Mouse (Mus musculus): ENCODE results near the gene Lrrc8c. TPM values are rescaled to one million over a fixed set of nuclear protein-coding genes. Genes with fewer than 3 reads are reported as not detected.
A peak's percentile ranks its signal among the peaks of the same experiment; 100 is the strongest.

Lrrc8c gene
- polyA plus RNA-seq, 1 experiment from 2014 or later = 13.0 TPM

DNA sequence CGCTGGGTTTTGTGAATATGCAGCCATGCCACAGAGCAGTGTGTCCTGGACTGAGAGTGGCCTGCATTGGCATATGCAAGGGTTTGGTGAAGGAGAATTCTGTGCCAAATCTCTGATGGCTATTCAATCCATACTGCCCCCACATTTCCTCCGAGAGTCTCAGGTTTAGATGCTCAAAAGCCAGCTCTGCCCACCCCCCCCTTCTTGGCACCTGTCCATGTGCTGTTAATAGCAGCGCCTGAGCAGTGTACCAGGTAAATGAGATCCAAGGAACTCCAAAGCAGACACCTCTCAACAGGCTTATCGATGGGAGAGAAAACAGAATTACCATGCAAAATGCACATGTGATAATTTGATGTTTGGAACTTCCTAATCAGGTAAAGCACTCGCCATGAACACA, 29.0 kb upstream of the Lrrc8c start:
- ATAC-seq (ENCODE audit: low FRiP score, low TSS enrichment) (no peak), DNase-seq (no peak)
- H3K27ac ChIP-seq (replicated peaks; ENCODE audit: low read depth, low read length) = no peak overlapping the region
- 92% methylated on average over 5 of the region's 5 CpGs for WGBS
- H3K27me3 ChIP-seq (ENCODE audit: control insufficient read depth, insufficient read depth, low read length) = no peaks in the 10 kb centered on the region
- H3K36me3 ChIP-seq (ENCODE audit: control insufficient read depth, insufficient read depth, low read length) = 0 out of 2 replicates have a peak, but pooled peaks cover 9% of the 10 kb centered on the region
- no peaks in the 10 kb centered on the region for H3K9me3 ChIP-seq (ENCODE audit: control insufficient read depth, low read length)
- no peak overlapping the region for H3K9ac ChIP-seq (replicated peaks; ENCODE audit: low read length)
- H3K4me3 ChIP-seq (replicated peaks; ENCODE audit: low read depth, low read length) = no peak overlapping the region
- H3K4me2 ChIP-seq (ENCODE audit: low read length) = no peak overlapping the region
- H3K4me1 ChIP-seq (ENCODE audit: control insufficient read depth, insufficient read depth, low read length) = peaks cover 18% of the 10 kb centered on the region

GRCm38 (mm10) chr5:105491389-105491788, 27.8 kb upstream of the Lrrc8c start:
- Histone ChIP-seq H3K4me3 (replicated peaks; ENCODE audit: low read depth, low read length) (no peak overlapping the region), H3K36me3 (ENCODE audit: control insufficient read depth, insufficient read depth, low read length) (0 out of 2 replicates have a peak, but pooled peaks cover 4% of the 10 kb centered on the region), H3K4me1 (ENCODE audit: control insufficient read depth, insufficient read depth, low read length) (peaks cover 30% of the 10 kb centered on the region), H3K27ac (replicated peaks; ENCODE audit: low read depth, low read length) (no peak overlapping the region), H3K9me3 (ENCODE audit: control insufficient read depth, low read length) (no peaks in the 10 kb centered on the region), H3K4me2 (ENCODE audit: low read length) (no peak overlapping the region), H3K9ac (replicated peaks; ENCODE audit: low read length) (no peak overlapping the region), H3K27me3 (ENCODE audit: control insufficient read depth, insufficient read depth, low read length) (no peaks in the 10 kb centered on the region)
- 50% methylated on average over 4 of the region's 4 CpGs for WGBS
- peak; percentile 49; the same call in 1 of the 2 replicates for ATAC-seq (ENCODE audit: low FRiP score, low TSS enrichment)
- DNase-seq = peak; percentile 74

- ATAC-seq (ENCODE audit: low FRiP score, low TSS enrichment) = peak; percentile 49; the same call in 1 of the 2 replicates
- Histone ChIP-seq H3K4me2 (ENCODE audit: low read length) (no peak overlapping the region), H3K27ac (replicated peaks; ENCODE audit: low read depth, low read length) (no peak overlapping the region), H3K9ac (replicated peaks; ENCODE audit: low read length) (no peak overlapping the region; the same call in 1 of the 2 replicates), H3K27me3 (ENCODE audit: control insufficient read depth, insufficient read depth, low read length) (no peaks in the 10 kb centered on the region), H3K4me3 (replicated peaks; ENCODE audit: low read depth, low read length) (no peak overlapping the region), H3K4me1 (ENCODE audit: control insufficient read depth, insufficient read depth, low read length) (peaks cover 32% of the 10 kb centered on the region), H3K36me3 (ENCODE audit: control insufficient read depth, insufficient read depth, low read length) (no peaks in the 10 kb centered on the region), H3K9me3 (ENCODE audit: control insufficient read depth, low read length) (no peaks in the 10 kb centered on the region)
- 4% methylated on average over 10 of the region's 10 CpGs for WGBS
- DNase-seq = peak; percentile 83
Observed at GRCm38 (mm10) chr5:105492367-105493246, 26.6 kb upstream of the Lrrc8c start.

DNA sequence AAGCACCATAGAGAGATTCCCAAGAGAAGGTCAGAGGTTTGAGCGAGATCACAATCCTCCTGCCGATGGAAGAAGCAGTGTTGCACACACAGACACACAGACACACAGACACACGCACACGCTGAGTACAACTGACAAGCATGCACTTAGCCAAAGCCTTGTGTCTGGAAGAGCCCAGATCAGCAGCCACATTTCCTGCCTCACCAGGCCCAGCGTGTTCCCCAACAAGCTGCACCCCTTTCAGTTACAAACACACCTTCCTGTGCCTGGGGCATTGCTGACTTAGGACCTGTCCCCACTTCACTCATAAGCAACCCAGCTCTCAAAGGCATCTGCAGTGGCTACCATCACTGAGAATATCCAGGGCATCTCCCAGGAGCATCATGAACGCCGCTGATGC, 25.8 kb upstream of the Lrrc8c start:
- H3K36me3 ChIP-seq (ENCODE audit: control insufficient read depth, insufficient read depth, low read length) = no peaks in the 10 kb centered on the region
- H3K9me3 ChIP-seq (ENCODE audit: control insufficient read depth, low read length) = no peaks in the 10 kb centered on the region
- no peak overlapping the region for H3K9ac ChIP-seq (replicated peaks; ENCODE audit: low read length)
- H3K4me2 ChIP-seq (ENCODE audit: low read length) = no peak overlapping the region
- ATAC-seq (ENCODE audit: low FRiP score, low TSS enrichment) (no peak), DNase-seq (no peak)
- no peaks in the 10 kb centered on the region for H3K27me3 ChIP-seq (ENCODE audit: control insufficient read depth, insufficient read depth, low read length)
- no peak overlapping the region for H3K4me3 ChIP-seq (replicated peaks; ENCODE audit: low read depth, low read length)
- no peak overlapping the region for H3K27ac ChIP-seq (replicated peaks; ENCODE audit: low read depth, low read length)
- WGBS = 57% methylated on average over 7 of the region's 7 CpGs
- H3K4me1 ChIP-seq (ENCODE audit: control insufficient read depth, insufficient read depth, low read length) = peaks cover 32% of the 10 kb centered on the region

DNA sequence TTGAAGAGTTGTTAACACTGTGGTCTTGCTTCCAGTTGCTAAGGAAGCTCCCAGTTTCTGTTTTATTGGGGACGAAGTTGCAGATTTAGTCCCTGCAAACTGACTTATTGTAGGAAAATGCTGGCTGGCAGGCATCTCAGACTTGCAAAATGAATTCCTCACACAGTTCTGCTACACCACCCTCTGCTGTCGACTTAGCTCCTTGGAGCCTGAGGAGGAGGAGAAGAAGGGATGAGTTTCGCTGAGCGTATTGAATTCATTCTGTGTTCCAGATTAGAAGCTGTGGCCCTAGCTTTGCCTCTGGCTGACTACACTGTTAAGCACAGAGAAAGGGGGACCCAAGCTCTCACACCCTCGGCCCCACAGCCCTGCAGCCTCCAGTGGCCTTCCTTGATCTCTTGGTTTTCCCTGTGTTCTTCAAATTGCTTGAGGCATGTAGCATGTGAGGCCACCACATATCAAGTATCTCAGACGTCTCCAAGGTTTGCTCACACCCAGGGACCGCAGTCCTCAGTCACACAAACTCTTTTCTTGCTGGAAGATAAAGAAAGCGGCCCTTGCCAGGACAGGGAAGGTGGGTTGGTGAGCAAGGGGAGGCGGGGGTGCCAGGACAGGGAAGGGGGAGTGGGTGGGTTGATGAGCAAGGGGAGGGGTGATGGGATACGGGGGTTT, 24.8 kb upstream of the Lrrc8c start:
- H3K9ac ChIP-seq (replicated peaks; ENCODE audit: low read length) = no peak overlapping the region
- H3K4me2 ChIP-seq (ENCODE audit: low read length) = peak overlapping the region; percentile 45
- no peak overlapping the region for H3K27ac ChIP-seq (replicated peaks; ENCODE audit: low read depth, low read length)
- ATAC-seq (ENCODE audit: low FRiP score, low TSS enrichment) = no peak
- WGBS = 14% methylated on average over 10 of the region's 10 CpGs
- no peaks in the 10 kb centered on the region for H3K27me3 ChIP-seq (ENCODE audit: control insufficient read depth, insufficient read depth, low read length)
- H3K9me3 ChIP-seq (ENCODE audit: control insufficient read depth, low read length) = no peaks in the 10 kb centered on the region
- H3K4me3 ChIP-seq (replicated peaks; ENCODE audit: low read depth, low read length) = no peak overlapping the region
- H3K36me3 ChIP-seq (ENCODE audit: control insufficient read depth, insufficient read depth, low read length) = no peaks in the 10 kb centered on the region
- peak; percentile 37 for DNase-seq
- peaks cover 32% of the 10 kb centered on the region for H3K4me1 ChIP-seq (ENCODE audit: control insufficient read depth, insufficient read depth, low read length)

- ATAC-seq (ENCODE audit: low FRiP score, low TSS enrichment) (peak; percentile 72), DNase-seq (peak; percentile 85)
- WGBS = 2% methylated on average over 24 of the region's 24 CpGs
Observed at GRCm38 (mm10) chr5:105494918-105495901, 24.0 kb upstream of the Lrrc8c start.

GRCm38 (mm10) chr5:105496133-105496532, 23.1 kb upstream of the Lrrc8c start:
- 73% methylated on average over 4 of the region's 4 CpGs for WGBS
- Histone ChIP-seq H3K9ac (replicated peaks; ENCODE audit: low read length) (no peak overlapping the region), H3K4me2 (ENCODE audit: low read length) (peak overlapping the region; percentile 45; the same call in 1 of the 2 replicates), H3K27ac (replicated peaks; ENCODE audit: low read depth, low read length) (no peak overlapping the region), H3K36me3 (ENCODE audit: control insufficient read depth, insufficient read depth, low read length) (no peaks in the 10 kb centered on the region), H3K9me3 (ENCODE audit: control insufficient read depth, low read length) (no peaks in the 10 kb centered on the region), H3K4me1 (ENCODE audit: control insufficient read depth, insufficient read depth, low read length) (peaks cover 40% of the 10 kb centered on the region), H3K27me3 (ENCODE audit: control insufficient read depth, insufficient read depth, low read length) (no peaks in the 10 kb centered on the region), H3K4me3 (replicated peaks; ENCODE audit: low read depth, low read length) (no peak overlapping the region)
- DNase-seq = no peak
- ATAC-seq (ENCODE audit: low FRiP score, low TSS enrichment) = no peak

More at GRCm38 (mm10) chr5:105494918-105495901, 24.0 kb upstream of the Lrrc8c start:
- H3K4me2 ChIP-seq (ENCODE audit: low read length) = peak overlapping the region; percentile 45
- 0 out of 2 replicates have a peak overlapping the region, but pooled peaks have one; percentile 20 for H3K27ac ChIP-seq (replicated peaks; ENCODE audit: low read depth, low read length)
- no peaks in the 10 kb centered on the region for H3K9me3 ChIP-seq (ENCODE audit: control insufficient read depth, low read length)
- H3K9ac ChIP-seq (replicated peaks; ENCODE audit: low read length) = 0 out of 2 replicates have a peak overlapping the region, but pooled peaks have one; percentile 16
- no peaks in the 10 kb centered on the region for H3K27me3 ChIP-seq (ENCODE audit: control insufficient read depth, insufficient read depth, low read length)
- no peaks in the 10 kb centered on the region for H3K36me3 ChIP-seq (ENCODE audit: control insufficient read depth, insufficient read depth, low read length)
- H3K4me3 ChIP-seq (replicated peaks; ENCODE audit: low read depth, low read length) = peak overlapping the region; percentile 3; the same call in 1 of the 2 replicates
- peaks cover 39% of the 10 kb centered on the region for H3K4me1 ChIP-seq (ENCODE audit: control insufficient read depth, insufficient read depth, low read length)

GRCm38 (mm10) chr5:105496586-105496985, 22.6 kb upstream of the Lrrc8c start:
- H3K36me3 ChIP-seq (ENCODE audit: control insufficient read depth, insufficient read depth, low read length) = no peaks in the 10 kb centered on the region
- no peak for ATAC-seq (ENCODE audit: low FRiP score, low TSS enrichment)
- H3K4me1 ChIP-seq (ENCODE audit: control insufficient read depth, insufficient read depth, low read length) = peaks cover 40% of the 10 kb centered on the region
- WGBS = 72% methylated on average over 7 of the region's 7 CpGs
- H3K9me3 ChIP-seq (ENCODE audit: control insufficient read depth, low read length) = no peaks in the 10 kb centered on the region
- no peaks in the 10 kb centered on the region for H3K27me3 ChIP-seq (ENCODE audit: control insufficient read depth, insufficient read depth, low read length)
- no peak for DNase-seq
- H3K4me2 ChIP-seq (ENCODE audit: low read length) = no peak overlapping the region
- no peak overlapping the region for H3K4me3 ChIP-seq (replicated peaks; ENCODE audit: low read depth, low read length)
- no peak overlapping the region for H3K9ac ChIP-seq (replicated peaks; ENCODE audit: low read length)
- H3K27ac ChIP-seq (replicated peaks; ENCODE audit: low read depth, low read length) = no peak overlapping the region
